Mouse (Mus musculus) stomach, postnatal 0 days (tissue): ENCODE measurements around the gene Gnb1l. TPM values are rescaled to one million over a fixed set of nuclear protein-coding genes. Genes with fewer than 3 reads are reported as not detected.

Experiments
- ATAC-seq: fragments of 200-750 bp; cut with Nextera tagmentation; 2 replicates; pipeline ENCODE4 v1.8.0; 2017; ENCODE audit not compliant: low FRiP score, low TSS enrichment
- DNase-seq: peaks from one replicate; pipeline ENCODE4 v3.0.0-alpha.2; 2016; ENCODE audit warnings: low spot score
- H3K27ac ChIP-seq: fragments of 300-500 bp; sonication (generic); replicated peaks from 2 replicates; pipeline ENCODE4 v1.5.1; 2014; ENCODE audit warnings: mild to moderate bottlenecking, control low read depth
- H3K27me3 ChIP-seq: fragments of 300-500 bp; sonication (generic); 2 replicates; pipeline ENCODE4 v1.6.1; 2014; ENCODE audit warnings: low read length; ENCODE audit not compliant: control insufficient read depth, insufficient read depth
- H3K36me3 ChIP-seq: fragments of 300-500 bp; sonication (generic); 2 replicates; pipeline ENCODE4 v1.6.1; 2014; ENCODE audit warnings: low read length, mixed read lengths; ENCODE audit not compliant: control insufficient read depth, insufficient read depth
- H3K4me1 ChIP-seq: fragments of 300-500 bp; sonication (generic); replicated peaks from 2 replicates; pipeline ENCODE4 v1.6.1; 2014; ENCODE audit warnings: antibody characterized with exemption; ENCODE audit not compliant: control insufficient read depth, insufficient read depth
- H3K4me2 ChIP-seq: fragments of 300-500 bp; sonication (generic); replicated peaks from 2 replicates; pipeline ENCODE4 v1.6.1; 2014; ENCODE audit warnings: low read depth, mild to moderate bottlenecking, control low read depth, moderate library complexity
- H3K4me3 ChIP-seq: fragments of 300-500 bp; sonication (generic); 2 replicates; pipeline ENCODE4 v1.5.1; 2014; ENCODE audit warnings: low read depth, low read length, control low read depth
- H3K9ac ChIP-seq: fragments of 300-500 bp; sonication (generic); 2 replicates; pipeline ENCODE4 v1.6.1; 2014; ENCODE audit warnings: mild to moderate bottlenecking, low read length, control low read depth, mixed read lengths
- H3K9me3 ChIP-seq: fragments of 300-500 bp; sonication (generic); 2 replicates; pipeline ENCODE4 v1.6.1; 2016; ENCODE audit warnings: low read length; ENCODE audit not compliant: control insufficient read depth
- CTCF ChIP-seq: IDR thresholded peaks from 2 replicates; pipeline ENCODE4 v1.5.1; 2016; ENCODE audit warnings: antibody characterized with exemption, low read depth, mild to moderate bottlenecking, moderate library complexity
- EP300 ChIP-seq: optimal IDR thresholded peaks from 2 replicates; pipeline ENCODE3; 2016; ENCODE audit warnings: antibody characterized with exemption
- WGBS: fragments of 180-500 bp; shearing (Covaris S2); extraction: QIAGEN DNeasy Blood & Tissue Kit; methylation state at CpG from one replicate; pipeline ENCODE4 v1.1.7; 2014; 5-methylcytosine and 5-hydroxymethylcytosine counted together
- polyA plus RNA-seq: library from polyadenylated mRNA; unstranded; fragments of >200 nt; fragmentation: Nextera tagmentation; extraction: Ambion mirVana; gene quantifications from 2 replicates; pipeline ENCODE4 v1.2.1, GENCODE M21; 2015

The Gnb1l gene
- polyA plus RNA-seq, 1 experiment from 2014 or later = 9.0 TPM

DNA sequence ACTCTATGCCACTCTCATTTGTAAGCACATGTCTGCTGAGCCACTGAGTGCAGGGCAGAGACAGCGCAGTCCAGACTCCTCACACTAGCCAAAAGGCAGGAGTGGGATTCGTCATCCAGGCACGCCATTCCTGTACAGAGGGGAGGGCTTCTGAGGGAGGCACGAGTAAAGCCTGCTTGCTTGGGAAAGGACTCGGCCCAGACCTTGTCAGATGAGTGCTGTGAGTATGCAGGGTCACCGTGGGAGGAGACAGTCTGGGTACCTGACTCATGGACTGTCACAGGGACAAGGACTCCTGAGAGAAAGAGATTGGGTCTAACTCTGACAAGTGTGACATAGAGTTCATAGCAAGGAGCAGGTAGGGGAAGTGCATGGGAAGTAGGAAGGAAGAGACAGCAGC lies 40.8 kb downstream of the Gnb1l start:
- no peaks in the 10 kb centered on the region for H3K36me3 ChIP-seq
- no peaks in the 10 kb centered on the region for H3K4me1 ChIP-seq
- H3K27me3 ChIP-seq = no peaks in the 10 kb centered on the region
- WGBS = 56% methylated on average over 6 of the region's 6 CpGs
- H3K27ac ChIP-seq = no peak overlapping the region
- TF ChIP-seq CTCF (no peak), EP300 (no peak)
- no peak overlapping the region for H3K4me3 ChIP-seq
- DNase-seq (no peak), ATAC-seq (no peak)
- no peak overlapping the region for H3K4me2 ChIP-seq
- no peak overlapping the region for H3K9ac ChIP-seq
- H3K9me3 ChIP-seq = no peaks in the 10 kb centered on the region

DNA sequence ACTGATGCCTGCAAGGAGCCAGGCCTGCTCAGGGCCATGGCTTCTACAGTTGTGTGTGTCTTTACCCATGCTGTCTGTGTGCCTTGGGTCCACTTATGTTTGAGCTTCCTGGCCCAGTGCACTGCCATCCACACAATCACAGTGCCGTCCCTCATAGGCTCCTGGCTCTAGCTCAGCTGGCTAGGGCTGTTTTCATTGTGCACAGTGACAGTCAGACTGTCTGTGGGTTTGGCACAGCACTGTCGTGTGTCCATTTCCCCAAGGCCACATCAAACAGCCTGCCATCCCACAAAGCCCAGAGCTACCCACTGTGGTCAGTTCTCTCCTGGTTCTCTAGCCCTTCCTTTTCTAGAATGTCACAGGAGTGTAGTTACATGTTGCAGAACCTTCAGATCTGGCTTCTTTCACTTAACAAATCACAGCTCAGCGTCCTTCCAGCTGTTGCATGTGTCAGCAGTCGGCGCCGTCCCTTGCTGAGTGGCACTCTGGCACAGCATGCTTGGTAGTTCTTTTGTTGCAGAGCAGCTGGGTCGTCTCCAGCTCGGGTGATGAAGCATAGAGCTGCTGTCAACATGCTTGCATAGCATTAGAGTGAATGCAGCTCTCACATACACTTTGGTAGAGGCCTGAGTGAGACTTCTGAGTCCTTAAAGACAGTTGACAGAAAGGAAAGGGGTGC lies 44.8 kb downstream of the Gnb1l start:
- Histone ChIP-seq H3K9ac (no peak overlapping the region), H3K4me2 (no peak overlapping the region), H3K27ac (no peak overlapping the region), H3K9me3 (no peaks in the 10 kb centered on the region), H3K4me1 (no peaks in the 10 kb centered on the region), H3K4me3 (no peak overlapping the region), H3K36me3 (no peaks in the 10 kb centered on the region), H3K27me3 (no peaks in the 10 kb centered on the region)
- 58% methylated on average over 8 of the region's 8 CpGs for WGBS
- TF ChIP-seq CTCF = no peak
- TF ChIP-seq EP300 = no peak
- no peak for ATAC-seq
- no peak for DNase-seq

DNA sequence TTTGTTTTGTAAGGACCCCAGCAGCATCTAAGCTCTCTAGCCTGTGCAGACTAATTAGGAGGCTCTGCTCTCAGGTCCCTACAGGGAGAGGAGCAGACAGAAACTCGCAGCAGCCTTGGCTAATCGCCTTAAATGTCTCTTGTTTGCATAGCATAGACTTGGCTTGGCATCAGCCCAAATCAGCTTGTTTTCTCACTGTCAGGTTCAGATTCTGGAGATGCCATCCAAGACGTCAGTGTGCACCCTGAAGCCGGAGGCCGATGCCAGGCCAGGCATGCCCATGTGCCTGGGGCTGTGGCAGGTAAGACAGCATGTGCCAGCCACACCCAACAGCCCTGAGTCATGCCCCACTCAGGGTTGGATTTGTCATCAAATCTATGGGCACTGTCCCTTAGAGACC lies 49.4 kb downstream of the Gnb1l start:
- H3K4me1 ChIP-seq = no peaks in the 10 kb centered on the region
- DNase-seq (no peak), ATAC-seq (peak; percentile 34; the same call in 1 of the 2 replicates)
- no peak for TF ChIP-seq CTCF
- no peak for TF ChIP-seq EP300
- no peaks in the 10 kb centered on the region for H3K36me3 ChIP-seq
- no peak overlapping the region for H3K4me2 ChIP-seq
- H3K4me3 ChIP-seq = no peak overlapping the region
- H3K9ac ChIP-seq = no peak overlapping the region
- H3K27ac ChIP-seq = no peak overlapping the region
- H3K27me3 ChIP-seq = no peaks in the 10 kb centered on the region
- no peaks in the 10 kb centered on the region for H3K9me3 ChIP-seq
- WGBS = 53% methylated on average over 5 of the region's 5 CpGs

DNA sequence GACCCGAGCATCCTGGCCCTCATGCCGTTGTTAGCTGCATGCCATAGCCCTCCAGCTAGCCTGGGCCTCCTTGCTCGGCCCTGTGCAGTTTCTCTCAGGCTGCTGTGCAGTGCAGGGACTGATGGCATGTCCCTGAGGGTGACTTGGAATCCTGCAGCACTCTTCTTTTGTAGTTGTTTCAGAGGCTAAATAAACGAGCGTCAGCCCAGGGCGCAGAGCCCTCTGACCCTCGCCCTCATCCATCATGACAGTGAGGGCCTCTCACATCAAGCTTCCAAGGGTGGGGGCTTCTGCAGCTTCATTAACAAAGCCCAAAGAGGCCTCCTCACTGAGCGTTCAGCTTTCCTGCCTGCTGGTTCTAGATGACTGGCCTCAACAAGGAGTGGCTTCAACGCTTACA lies 53.1 kb downstream of the Gnb1l start:
- ATAC-seq (no peak), DNase-seq (no peak)
- no peaks in the 10 kb centered on the region for H3K4me1 ChIP-seq
- no peaks in the 10 kb centered on the region for H3K9me3 ChIP-seq
- no peak overlapping the region for H3K4me2 ChIP-seq
- H3K27ac ChIP-seq = no peak overlapping the region
- WGBS = 35% methylated on average over 9 of the region's 9 CpGs
- no peaks in the 10 kb centered on the region for H3K36me3 ChIP-seq
- H3K4me3 ChIP-seq = no peak overlapping the region
- H3K27me3 ChIP-seq = no peaks in the 10 kb centered on the region
- no peak overlapping the region for H3K9ac ChIP-seq
- TF ChIP-seq EP300 (no peak), CTCF (no peak)

DNA sequence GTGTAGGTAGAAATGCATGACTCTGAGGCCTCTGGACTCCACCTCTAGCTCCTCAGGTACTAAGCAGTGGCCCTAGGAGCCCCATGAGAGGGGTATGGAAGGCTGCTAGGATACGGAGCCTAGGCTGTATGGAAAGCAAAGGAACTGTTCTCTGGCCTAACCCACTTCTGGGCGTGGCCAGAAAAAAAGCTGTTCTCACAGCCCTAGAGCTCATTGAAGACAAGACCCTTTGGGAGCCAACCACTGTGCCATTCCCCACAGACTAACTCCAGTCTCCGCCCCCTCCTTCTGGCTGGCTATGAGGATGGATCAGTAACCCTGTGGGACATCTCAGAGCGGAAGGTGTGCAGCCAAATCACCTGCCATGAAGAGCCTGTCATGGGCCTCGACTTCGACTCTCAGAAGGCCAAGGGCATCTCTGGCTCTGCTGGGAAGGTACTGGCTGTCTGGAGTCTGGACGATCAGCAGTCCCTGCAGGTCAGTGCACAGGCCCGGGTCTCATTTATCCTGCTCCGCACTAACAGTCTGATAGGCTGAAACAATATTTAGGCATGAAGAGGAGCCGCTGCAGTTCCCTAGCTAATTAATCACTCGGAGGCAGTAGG lies 53.7 kb downstream of the Gnb1l start:
- Histone ChIP-seq H3K9ac (no peak overlapping the region), H3K4me1 (no peaks in the 10 kb centered on the region), H3K36me3 (no peaks in the 10 kb centered on the region), H3K27ac (no peak overlapping the region), H3K4me2 (no peak overlapping the region), H3K9me3 (no peaks in the 10 kb centered on the region), H3K27me3 (no peaks in the 10 kb centered on the region), H3K4me3 (no peak overlapping the region)
- 53% methylated on average over 11 of the region's 11 CpGs for WGBS
- ATAC-seq (no peak), DNase-seq (no peak)
- TF ChIP-seq CTCF = no peak
- TF ChIP-seq EP300 = no peak

DNA sequence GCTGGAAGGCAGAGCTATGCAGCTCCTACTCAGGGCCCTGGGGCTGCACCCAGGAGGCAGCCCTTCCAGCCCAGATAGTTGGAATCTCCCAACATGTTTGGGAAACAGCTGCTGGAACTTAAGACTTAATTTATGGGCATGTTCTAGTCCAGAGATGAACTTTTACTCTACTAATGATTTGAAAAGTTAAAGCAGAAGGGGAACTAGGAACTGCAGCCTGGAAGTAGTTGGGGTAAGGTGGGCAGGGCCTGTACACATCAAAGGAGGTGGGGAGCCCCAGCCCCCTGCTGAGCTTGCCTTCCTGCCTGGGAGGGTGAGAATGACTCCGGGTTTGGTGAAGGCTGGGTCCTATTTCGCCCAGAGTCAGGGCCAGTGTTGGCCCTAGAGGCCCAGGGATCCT lies 56.2 kb downstream of the Gnb1l start:
- WGBS = 77% methylated on average over 2 of the region's 2 CpGs
- H3K9me3 ChIP-seq = no peaks in the 10 kb centered on the region
- H3K4me2 ChIP-seq = no peak overlapping the region
- no peaks in the 10 kb centered on the region for H3K4me1 ChIP-seq
- H3K27me3 ChIP-seq = no peaks in the 10 kb centered on the region
- no peak overlapping the region for H3K4me3 ChIP-seq
- no peak for DNase-seq
- H3K27ac ChIP-seq = no peak overlapping the region
- TF ChIP-seq CTCF = no peak
- no peaks in the 10 kb centered on the region for H3K36me3 ChIP-seq
- no peak for ATAC-seq
- H3K9ac ChIP-seq = no peak overlapping the region
